Mouse (Mus musculus): ENCODE measurements at regions not wholly inside any gene's neighbourhood (a gene's known extent, or its start where the extent isn't known, plus 50 kb on each side); places are given as distances from the start of the nearest gene placed in this dataset.
"Not testable (repeated sequence)": the region's sequence is repeated elsewhere in the genome, so short reads cannot be mapped to it uniquely, and the experiment has no call there.

DNA sequence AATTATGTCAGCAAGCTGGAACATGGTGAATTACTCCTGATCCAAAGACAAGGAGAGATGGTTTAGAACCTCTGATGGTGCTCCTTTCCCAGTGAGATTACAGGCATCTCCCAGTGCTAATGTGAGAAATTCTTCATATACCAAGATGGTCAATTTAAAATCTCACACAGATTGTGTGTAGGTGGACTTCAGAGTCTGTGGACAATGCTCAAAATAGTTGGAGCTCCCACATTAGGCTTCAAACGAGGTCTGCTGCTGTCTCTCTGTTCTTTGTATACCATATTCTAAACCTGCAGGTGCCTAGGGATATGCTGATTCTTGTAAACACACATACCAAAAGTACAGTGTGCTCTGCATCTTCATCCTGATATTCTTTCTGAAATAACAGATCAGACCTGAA is 146.3 kb upstream of the Thrb start:
- ATAC-seq (replicated peaks in 1 of 2; ENCODE audit: insufficient read depth in 1 of 2, low FRiP score in 2 of 2, low TSS enrichment in 1 of 2, low read depth in 1 of 2, poor library complexity in 2 of 2, severe bottlenecking in 2 of 2): no peak

- no peak for ATAC-seq (replicated peaks in 1 of 2; ENCODE audit: insufficient read depth in 1 of 2, low FRiP score in 2 of 2, low TSS enrichment in 1 of 2, low read depth in 1 of 2, poor library complexity in 2 of 2, severe bottlenecking in 2 of 2)
These were observed 137.4 kb upstream of the Thrb start for GRCm38 (mm10) chr14:17522696-17523095.

DNA sequence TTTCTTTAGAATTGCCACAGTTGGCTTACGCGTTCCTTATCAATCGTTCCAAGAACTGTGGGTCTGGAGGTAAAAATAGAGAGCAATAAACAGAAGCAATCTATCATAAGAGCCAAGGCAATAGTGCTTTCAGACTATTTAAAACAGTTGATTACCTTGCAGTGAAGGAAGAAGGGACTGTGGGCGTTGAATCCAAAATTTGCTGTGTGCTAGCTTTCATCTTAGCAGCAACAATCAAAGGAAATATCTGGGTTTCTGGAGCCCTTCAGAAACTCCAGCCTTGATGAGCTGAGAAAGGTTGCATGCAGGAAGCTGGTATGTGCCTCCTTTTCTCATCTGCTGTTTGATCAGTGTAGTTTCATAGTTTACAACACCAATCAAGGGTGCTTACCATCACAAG is 136.1 kb upstream of the Thrb start:
- ATAC-seq (replicated peaks in 1 of 2; ENCODE audit: insufficient read depth in 1 of 2, low FRiP score in 2 of 2, low TSS enrichment in 1 of 2, low read depth in 1 of 2, poor library complexity in 2 of 2, severe bottlenecking in 2 of 2): no peak

GRCm38 (mm10) chr14:17539322-17539721 is 120.7 kb upstream of the Thrb start:
- ATAC-seq (replicated peaks in 1 of 2; ENCODE audit: insufficient read depth in 1 of 2, low FRiP score in 2 of 2, low TSS enrichment in 1 of 2, low read depth in 1 of 2, poor library complexity in 2 of 2, severe bottlenecking in 2 of 2): no peak

GRCm38 (mm10) chr14:17556458-17556857 is 103.6 kb upstream of the Thrb start:
- no peak for ATAC-seq (replicated peaks in 1 of 2; ENCODE audit: insufficient read depth in 1 of 2, low FRiP score in 2 of 2, low TSS enrichment in 1 of 2, low read depth in 1 of 2, poor library complexity in 2 of 2, severe bottlenecking in 2 of 2)

DNA sequence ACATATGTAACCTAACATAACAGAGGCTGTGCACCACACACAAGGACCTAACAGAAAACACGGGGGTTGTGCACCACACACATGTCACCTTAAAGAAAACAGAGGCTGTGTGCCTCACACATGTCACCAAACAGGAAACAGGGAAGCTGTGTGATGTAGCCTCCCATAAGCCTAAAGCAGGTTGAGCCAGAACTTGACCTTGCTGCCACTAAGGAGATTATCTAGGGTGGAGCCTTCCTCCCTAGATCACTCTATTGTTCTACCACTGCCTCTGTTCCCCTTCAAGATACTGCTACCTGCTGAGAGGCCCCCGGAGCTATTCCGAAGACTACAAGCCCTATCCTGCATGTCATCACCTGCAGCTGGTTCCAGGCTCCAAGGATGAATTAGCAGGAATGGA is 100.1 kb upstream of the Thrb start:
- ATAC-seq (replicated peaks in 1 of 2; ENCODE audit: insufficient read depth in 1 of 2, low FRiP score in 2 of 2, low TSS enrichment in 1 of 2, low read depth in 1 of 2, poor library complexity in 2 of 2, severe bottlenecking in 2 of 2): not testable (repeated sequence)

DNA sequence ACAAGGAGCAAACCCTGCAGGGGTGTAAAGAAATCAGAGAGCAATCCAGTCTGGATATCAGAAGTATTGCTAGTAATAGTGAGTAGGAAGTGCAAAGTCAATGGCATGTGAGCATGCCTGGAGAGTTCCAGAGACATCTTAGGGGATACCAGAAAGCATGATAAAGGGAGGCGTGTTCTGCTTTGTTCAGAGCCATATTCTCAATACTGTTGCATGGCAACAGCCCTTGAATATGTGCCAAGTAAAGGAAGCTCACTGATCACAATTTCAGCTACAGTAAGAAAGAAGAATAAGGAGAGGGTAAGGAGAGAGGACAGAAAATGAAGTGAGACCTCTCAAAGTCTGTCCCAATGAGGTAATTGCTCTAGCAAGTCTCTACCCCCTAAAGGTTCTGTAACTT is 92.1 kb upstream of the Thrb start:
- ATAC-seq (replicated peaks in 1 of 2; ENCODE audit: insufficient read depth in 1 of 2, low FRiP score in 2 of 2, low TSS enrichment in 1 of 2, low read depth in 1 of 2, poor library complexity in 2 of 2, severe bottlenecking in 2 of 2): no peak

DNA sequence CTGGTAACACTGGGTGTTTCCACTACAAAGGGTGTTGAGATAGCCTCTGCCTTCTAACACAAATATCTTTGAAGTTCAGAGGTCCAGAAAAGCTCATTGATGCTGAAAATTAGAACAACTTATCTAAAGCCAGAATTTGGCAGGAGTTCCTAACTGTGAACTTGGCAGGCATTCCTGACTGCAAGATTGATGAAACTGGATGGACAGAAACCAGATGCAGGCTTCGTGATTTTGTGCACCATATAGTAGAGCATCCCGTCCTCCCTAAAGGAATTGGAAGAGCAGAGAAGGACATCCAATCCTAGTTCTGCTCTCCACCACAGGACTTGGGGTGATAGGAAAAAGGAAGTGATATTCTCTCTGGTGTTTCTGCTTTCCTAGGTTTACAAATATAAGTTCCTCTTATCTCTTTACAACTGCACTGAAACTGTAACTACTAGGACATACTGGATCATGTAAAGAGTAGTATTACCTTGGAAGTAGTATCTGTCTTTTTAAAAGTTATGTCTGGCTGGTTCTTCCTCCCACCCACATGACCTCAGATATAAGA is 90.9 kb upstream of the Thrb start:
- ATAC-seq (replicated peaks in 1 of 2; ENCODE audit: insufficient read depth in 1 of 2, low FRiP score in 2 of 2, low TSS enrichment in 1 of 2, low read depth in 1 of 2, poor library complexity in 2 of 2, severe bottlenecking in 2 of 2): no peak

DNA sequence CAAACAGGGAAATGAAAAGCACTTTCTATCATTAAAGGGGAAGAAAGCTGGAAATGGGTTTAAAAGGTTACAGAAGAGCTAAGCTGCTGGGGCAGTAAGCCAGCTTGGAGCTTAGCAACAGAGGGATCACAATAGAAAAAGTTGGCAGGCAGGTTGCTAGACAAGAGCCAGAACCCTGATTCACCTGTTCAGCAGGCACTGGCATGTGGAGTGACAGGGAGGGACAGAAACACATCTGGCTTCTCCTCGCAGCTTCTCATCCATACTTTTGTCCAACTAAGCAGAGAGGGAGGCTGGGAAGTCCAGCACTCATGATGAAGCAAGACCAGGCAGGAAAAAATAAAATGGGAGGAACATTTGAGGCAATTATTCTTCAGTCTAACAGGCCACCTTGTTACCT is 81.3 kb upstream of the Thrb start:
- ATAC-seq (replicated peaks in 1 of 2; ENCODE audit: insufficient read depth in 1 of 2, low FRiP score in 2 of 2, low TSS enrichment in 1 of 2, low read depth in 1 of 2, poor library complexity in 2 of 2, severe bottlenecking in 2 of 2): no peak

DNA sequence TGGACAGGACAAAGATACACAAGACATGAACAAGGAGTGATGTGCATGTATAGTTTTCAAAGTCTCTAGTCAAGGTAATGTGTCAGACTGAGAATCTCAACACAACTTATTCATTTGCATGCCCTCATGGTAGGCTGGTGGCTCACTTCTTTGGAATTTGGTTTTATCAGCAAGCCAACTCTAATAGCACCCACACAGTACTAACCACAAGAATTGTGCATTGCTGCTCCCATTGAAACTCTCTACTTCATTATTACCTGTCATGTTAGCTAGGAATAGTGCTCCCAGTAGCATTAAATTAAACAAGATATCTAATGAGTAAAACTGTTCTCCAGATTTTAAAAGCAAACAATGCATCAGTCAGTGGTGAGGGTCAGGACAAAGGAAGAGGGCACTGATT is 70.5 kb upstream of the Thrb start:
- no peak for ATAC-seq (replicated peaks in 1 of 2; ENCODE audit: insufficient read depth in 1 of 2, low FRiP score in 2 of 2, low TSS enrichment in 1 of 2, low read depth in 1 of 2, poor library complexity in 2 of 2, severe bottlenecking in 2 of 2)

GRCm38 (mm10) chr14:17599553-17599952 is 60.5 kb upstream of the Thrb start:
- ATAC-seq (replicated peaks in 1 of 2; ENCODE audit: insufficient read depth in 1 of 2, low FRiP score in 2 of 2, low TSS enrichment in 1 of 2, low read depth in 1 of 2, poor library complexity in 2 of 2, severe bottlenecking in 2 of 2): no peak

DNA sequence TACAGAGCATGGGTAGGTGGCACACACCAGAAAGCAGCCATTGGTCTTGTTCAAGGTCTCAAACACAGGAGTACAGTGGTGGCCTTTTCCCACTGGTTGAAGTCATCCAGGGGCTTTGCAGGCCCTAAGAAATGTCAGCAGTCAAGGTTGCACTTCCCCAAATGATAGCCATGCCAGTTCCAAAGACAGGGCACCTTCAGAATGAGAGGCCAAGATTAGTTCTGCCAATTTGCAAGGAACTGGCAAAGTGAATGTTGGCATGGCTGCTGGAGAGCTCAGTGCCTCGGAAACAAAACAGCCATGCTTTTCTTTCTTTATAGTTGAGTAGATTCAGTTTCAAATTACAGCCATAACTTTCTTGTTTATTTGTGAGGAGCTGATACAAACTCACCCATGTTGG is 57.7 kb upstream of the Thrb start:
- ATAC-seq (replicated peaks in 1 of 2; ENCODE audit: insufficient read depth in 1 of 2, low FRiP score in 2 of 2, low TSS enrichment in 1 of 2, low read depth in 1 of 2, poor library complexity in 2 of 2, severe bottlenecking in 2 of 2): no peak

DNA sequence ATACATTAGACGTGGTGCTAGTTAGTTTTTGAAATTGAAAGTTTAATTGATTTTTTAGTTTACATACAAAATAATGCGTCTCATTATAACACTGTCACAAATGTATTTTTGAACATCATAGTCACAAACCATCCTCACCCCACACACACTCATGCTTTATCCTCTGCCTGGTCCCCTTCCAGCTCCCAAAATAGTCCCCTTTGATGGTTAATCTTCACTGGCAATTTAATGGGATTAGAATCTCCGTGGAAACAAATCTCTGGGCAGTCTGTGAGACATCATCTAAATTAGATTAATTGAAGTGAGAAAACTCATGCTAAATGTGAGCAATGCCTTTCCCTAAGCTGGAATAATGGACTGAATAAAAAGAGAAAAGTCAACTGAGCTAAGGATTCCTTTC is 54.0 kb upstream of the Thrb start:
- no peak for ATAC-seq (replicated peaks in 1 of 2; ENCODE audit: insufficient read depth in 1 of 2, low FRiP score in 2 of 2, low TSS enrichment in 1 of 2, low read depth in 1 of 2, poor library complexity in 2 of 2, severe bottlenecking in 2 of 2)

GRCm38 (mm10) chr14:17607186-17607585 is 52.9 kb upstream of the Thrb start:
- ATAC-seq (replicated peaks in 1 of 2; ENCODE audit: insufficient read depth in 1 of 2, low FRiP score in 2 of 2, low TSS enrichment in 1 of 2, low read depth in 1 of 2, poor library complexity in 2 of 2, severe bottlenecking in 2 of 2): no peak
